Mouse (Mus musculus) forebrain, embryonic 14.5 days (tissue): ENCODE results near the gene Rpgrip1. TPM values are rescaled to one million over a fixed set of nuclear protein-coding genes. Genes with fewer than 3 reads are reported as not detected.
"Not testable (repeated sequence)": the region's sequence is repeated elsewhere in the genome, so short reads cannot be mapped to it uniquely, and the experiment has no call there.

Experiments
- ATAC-seq: fragments of 200-750 bp; cut with Nextera tagmentation; 2 replicates; pipeline ENCODE4 v1.8.0; 2017; ENCODE audit warnings: mild to moderate bottlenecking, moderate library complexity
- DNase-seq: peaks from one replicate; pipeline ENCODE4 v3.0.0-alpha.2; 2015; ENCODE audit warnings: low spot score
- H3K27ac ChIP-seq: fragments of 300-500 bp; sonication (generic); 2 replicates; pipeline ENCODE4 v1.5.1; 2014; ENCODE audit warnings: low read depth, mild to moderate bottlenecking, control low read depth, low read length, moderate library complexity
- H3K27me3 ChIP-seq: fragments of 300-500 bp; sonication (generic); replicated peaks from 2 replicates; pipeline ENCODE4 v1.6.1; 2014; ENCODE audit warnings: low read length, control low read depth, mixed read lengths; ENCODE audit not compliant: control insufficient read depth, insufficient read depth
- H3K36me3 ChIP-seq: fragments of 300-500 bp; sonication (generic); 2 replicates; pipeline ENCODE4 v1.6.1; 2014; ENCODE audit warnings: low read length, control low read depth; ENCODE audit not compliant: control insufficient read depth, insufficient read depth
- H3K4me1 ChIP-seq: fragments of 300-500 bp; sonication (generic); 2 replicates; pipeline ENCODE4 v1.6.1; 2014; ENCODE audit warnings: antibody characterized with exemption, low read length, control low read depth; ENCODE audit not compliant: control insufficient read depth, insufficient read depth
- H3K4me2 ChIP-seq: fragments of 300-500 bp; sonication (generic); 2 replicates; pipeline ENCODE4 v1.6.1; 2014; ENCODE audit warnings: mild to moderate bottlenecking, control low read depth, low read length
- H3K4me3 ChIP-seq: fragments of 300-500 bp; sonication (generic); 2 replicates; pipeline ENCODE4 v1.5.1; 2014; ENCODE audit warnings: low read depth, low read length, control low read depth
- H3K9ac ChIP-seq: fragments of 300-500 bp; sonication (generic); 2 replicates; pipeline ENCODE4 v1.6.1; 2014; ENCODE audit warnings: mild to moderate bottlenecking, low read length, control low read depth, moderate library complexity
- H3K9me3 ChIP-seq: fragments of 300-500 bp; sonication (generic); replicated peaks from 2 replicates; pipeline ENCODE4 v1.6.1; 2016; ENCODE audit warnings: low read length, control low read depth, mixed read lengths; ENCODE audit not compliant: control insufficient read depth
- WGBS: fragments of 180-500 bp; shearing (Covaris S2); extraction: QIAGEN DNeasy Blood & Tissue Kit; methylation state at CpG from one replicate; pipeline ENCODE4 v1.1.7; 2014; 5-methylcytosine and 5-hydroxymethylcytosine counted together
- polyA plus RNA-seq: library from polyadenylated mRNA; unstranded; fragments of >200 nt; fragmentation: Nextera tagmentation; extraction: Ambion mirVana; gene quantifications from 2 replicates; pipeline ENCODE4 v1.2.1, GENCODE M21; 2014

Gene Rpgrip1
- 49.2 and 52.3 TPM in 2 replicates for polyA plus RNA-seq

DNA sequence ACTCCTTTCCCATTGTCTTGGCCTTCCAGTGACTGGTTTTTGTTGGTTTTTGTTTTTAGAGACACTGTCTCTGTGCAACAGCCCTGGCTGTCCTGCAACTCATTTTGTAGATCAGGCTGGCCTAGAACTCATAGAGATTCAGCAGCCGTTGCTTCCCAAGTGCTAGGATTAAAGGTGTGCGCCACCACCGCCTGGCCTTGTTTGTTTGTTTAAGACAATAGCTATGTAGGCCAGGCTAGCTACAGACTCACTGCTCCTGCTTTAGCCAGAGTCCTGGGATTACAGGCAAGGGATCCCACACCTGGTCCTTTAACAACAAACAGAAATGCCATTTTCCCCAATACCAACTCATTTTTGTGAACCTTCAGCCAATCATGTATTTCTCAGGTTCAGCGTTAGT lies at the start of gene Rpgrip1:
TSS of gene Rpgrip1 (plus strand) at position 359 of the 400 bp plus-strand sequence.
- H3K4me3 ChIP-seq: no peak within 1 kb of the TSS
- no peaks in the 10 kb centered on the region for H3K27me3 ChIP-seq
- no peak within 1 kb of the TSS for H3K9ac ChIP-seq
- no peak for DNase-seq
- no peaks in the 10 kb centered on the region for H3K36me3 ChIP-seq
- peaks cover 4% of the 10 kb centered on the region; the same call in 1 of the 2 replicates for H3K4me1 ChIP-seq
- no peak within 1 kb of the TSS for H3K27ac ChIP-seq
- H3K9me3 ChIP-seq: no peaks in the 10 kb centered on the region
- no peak within 1 kb of the TSS for H3K4me2 ChIP-seq
- WGBS: 87% methylated on average over 4 of the region's 4 CpGs
- ATAC-seq: no peak

DNA sequence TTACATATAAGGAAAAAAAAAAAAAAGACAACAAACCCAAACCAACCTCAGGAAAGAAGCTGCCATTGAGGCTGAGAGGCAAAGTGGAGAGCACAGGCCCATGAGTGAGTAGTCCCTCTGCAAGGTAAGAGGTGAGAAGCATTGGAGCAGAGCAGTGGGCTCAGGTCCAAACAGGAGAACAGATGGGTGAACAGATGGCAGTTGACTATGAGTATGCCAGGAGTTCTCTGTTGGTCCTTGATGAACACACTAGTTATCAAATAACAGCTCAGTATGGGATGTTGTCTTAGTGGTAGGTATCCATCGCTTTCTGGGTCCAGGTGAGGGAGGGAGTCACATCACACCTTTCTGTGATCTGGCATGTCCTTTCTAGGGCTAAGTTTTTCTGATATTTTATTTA lies 49.7 kb upstream of the Rpgrip1 start:
- H3K36me3 ChIP-seq: no peaks in the 10 kb centered on the region
- ATAC-seq (peak; percentile 26; the same call in 1 of the 2 replicates), DNase-seq (peak; percentile 33)
- no peaks in the 10 kb centered on the region for H3K9me3 ChIP-seq
- no peaks in the 10 kb centered on the region for H3K4me1 ChIP-seq
- H3K4me3 ChIP-seq: no peak overlapping the region
- 72% methylated on average over 1 of the region's 1 CpGs for WGBS
- H3K27ac ChIP-seq: no peak overlapping the region
- no peak overlapping the region for H3K9ac ChIP-seq
- H3K27me3 ChIP-seq: no peaks in the 10 kb centered on the region
- H3K4me2 ChIP-seq: no peak overlapping the region

DNA sequence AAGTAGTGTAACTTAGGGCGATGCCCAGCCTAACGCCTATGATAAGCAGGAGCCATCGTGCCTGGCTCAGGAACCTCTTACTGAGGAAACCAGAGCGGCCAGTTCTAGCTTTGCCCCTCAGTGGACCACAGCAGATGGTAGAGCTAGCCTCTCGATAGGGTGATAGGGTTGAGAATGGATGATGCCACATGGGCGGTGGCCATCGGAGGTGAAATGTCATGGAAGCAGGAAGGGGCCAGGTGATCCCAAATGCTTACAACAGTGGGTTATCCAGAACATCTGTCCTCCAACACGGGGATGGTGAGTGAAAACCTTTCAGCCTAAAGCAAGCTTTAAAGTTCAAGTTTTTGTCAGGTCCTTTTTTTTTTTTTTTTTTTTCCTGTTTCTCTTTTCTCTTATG lies 48.7 kb upstream of the Rpgrip1 start:
- H3K27me3 ChIP-seq: no peaks in the 10 kb centered on the region
- ATAC-seq (no peak), DNase-seq (no peak)
- no peak overlapping the region for H3K9ac ChIP-seq
- H3K4me2 ChIP-seq: no peak overlapping the region
- 89% methylated on average over 8 of the region's 8 CpGs for WGBS
- H3K4me1 ChIP-seq: no peaks in the 10 kb centered on the region
- no peaks in the 10 kb centered on the region for H3K9me3 ChIP-seq
- no peak overlapping the region for H3K27ac ChIP-seq
- no peaks in the 10 kb centered on the region for H3K36me3 ChIP-seq
- H3K4me3 ChIP-seq: no peak overlapping the region

GRCm38 (mm10) chr14:52066135-52066534 lies 44.4 kb upstream of the Rpgrip1 start:
- Histone ChIP-seq H3K9ac (no peak overlapping the region), H3K4me3 (no peak overlapping the region), H3K4me1 (no peaks in the 10 kb centered on the region), H3K27me3 (no peaks in the 10 kb centered on the region), H3K9me3 (no peaks in the 10 kb centered on the region), H3K27ac (no peak overlapping the region), H3K36me3 (peaks cover 4% of the 10 kb centered on the region; the same call in 1 of the 2 replicates), H3K4me2 (no peak overlapping the region)
- DNase-seq: no peak
- no peak for ATAC-seq
- 65% methylated on average over 4 of the region's 4 CpGs for WGBS

DNA sequence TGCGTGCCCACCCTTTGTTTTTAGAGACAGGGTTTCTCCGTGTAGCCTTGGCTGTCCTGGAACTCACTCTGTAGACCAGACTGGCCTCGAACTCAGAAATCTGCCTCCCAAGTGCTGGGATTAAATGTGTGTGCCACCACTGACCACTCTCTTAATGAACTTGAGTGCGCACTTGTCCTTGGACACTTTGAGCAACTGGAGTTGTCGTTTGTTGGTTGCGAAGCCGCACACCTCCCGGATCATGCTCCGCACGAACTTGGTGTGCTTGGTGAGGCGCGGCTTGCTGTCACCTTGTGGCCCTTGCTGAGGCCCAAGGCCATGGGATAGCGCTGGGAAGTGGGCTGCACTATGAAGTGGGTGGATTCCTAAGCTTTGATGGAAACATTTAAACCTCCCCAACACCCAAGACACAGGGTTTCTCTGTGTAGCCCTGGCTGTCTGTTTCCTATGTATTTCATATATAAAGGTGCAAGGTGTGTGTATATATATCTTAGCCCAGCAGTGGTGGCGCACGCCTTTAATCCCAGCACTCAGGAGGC lies 38.8 kb upstream of the Rpgrip1 start:
- Histone ChIP-seq H3K9ac (no peak overlapping the region), H3K9me3 (no peaks in the 10 kb centered on the region), H3K4me1 (no peaks in the 10 kb centered on the region), H3K27me3 (no peaks in the 10 kb centered on the region), H3K4me2 (no peak overlapping the region), H3K27ac (no peak overlapping the region), H3K4me3 (no peak overlapping the region), H3K36me3 (peaks cover 53% of the 10 kb centered on the region)
- no peak for DNase-seq
- no peak for ATAC-seq
- 92% methylated on average over 15 of the region's 15 CpGs for WGBS

DNA sequence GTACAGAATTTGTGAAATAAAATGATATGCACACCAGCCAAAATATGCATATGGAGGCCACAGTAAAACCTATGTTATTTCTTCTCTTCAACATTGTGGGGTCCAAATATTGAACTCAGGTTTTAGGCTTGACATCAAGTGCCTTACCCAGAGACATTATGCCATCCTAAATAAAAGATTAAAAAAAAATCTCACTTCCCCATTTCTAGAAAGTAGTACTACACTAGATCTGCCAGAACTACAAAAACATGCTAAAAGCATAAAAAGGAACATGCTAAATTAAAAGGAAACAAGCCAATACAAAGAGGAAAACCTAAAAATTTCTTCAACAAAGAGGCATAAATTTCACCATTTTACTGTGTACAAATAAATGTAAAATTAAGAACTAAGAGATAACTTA lies 27.4 kb upstream of the Rpgrip1 start:
- Histone ChIP-seq H3K9ac (no peak overlapping the region), H3K27ac (no peak overlapping the region), H3K4me2 (no peak overlapping the region), H3K4me3 (no peak overlapping the region), H3K36me3 (peaks cover 67% of the 10 kb centered on the region), H3K9me3 (no peaks in the 10 kb centered on the region), H3K4me1 (no peaks in the 10 kb centered on the region), H3K27me3 (no peaks in the 10 kb centered on the region)
- ATAC-seq (no peak), DNase-seq (no peak)

DNA sequence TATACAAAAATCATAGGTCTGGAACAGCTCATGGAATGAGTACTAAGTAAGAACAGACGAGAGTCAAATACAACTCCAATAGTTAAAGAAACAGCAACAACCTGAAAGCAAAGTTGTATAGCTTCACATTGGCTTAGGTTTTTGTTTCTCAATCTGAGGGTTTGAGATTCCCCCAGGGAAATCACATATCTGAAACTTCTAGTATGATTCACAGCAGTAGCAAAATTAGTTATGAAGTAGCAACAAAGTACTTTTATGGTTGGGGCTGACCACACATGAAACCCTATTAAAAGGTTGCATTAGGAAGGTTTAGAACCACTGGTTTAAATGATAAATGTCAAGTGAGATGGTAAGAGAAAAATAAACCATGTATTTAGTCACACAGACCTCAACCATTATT lies 16.0 kb upstream of the Rpgrip1 start:
- Histone ChIP-seq H3K4me1 (peaks cover 4% of the 10 kb centered on the region; the same call in 1 of the 2 replicates), H3K4me2 (no peak overlapping the region), H3K4me3 (no peak overlapping the region), H3K36me3 (peaks cover 65% of the 10 kb centered on the region), H3K9me3 (no peaks in the 10 kb centered on the region), H3K27ac (no peak overlapping the region), H3K27me3 (no peaks in the 10 kb centered on the region), H3K9ac (no peak overlapping the region)
- ATAC-seq (no peak), DNase-seq (no peak)
- 85% methylated on average over 1 of the region's 1 CpGs for WGBS

DNA sequence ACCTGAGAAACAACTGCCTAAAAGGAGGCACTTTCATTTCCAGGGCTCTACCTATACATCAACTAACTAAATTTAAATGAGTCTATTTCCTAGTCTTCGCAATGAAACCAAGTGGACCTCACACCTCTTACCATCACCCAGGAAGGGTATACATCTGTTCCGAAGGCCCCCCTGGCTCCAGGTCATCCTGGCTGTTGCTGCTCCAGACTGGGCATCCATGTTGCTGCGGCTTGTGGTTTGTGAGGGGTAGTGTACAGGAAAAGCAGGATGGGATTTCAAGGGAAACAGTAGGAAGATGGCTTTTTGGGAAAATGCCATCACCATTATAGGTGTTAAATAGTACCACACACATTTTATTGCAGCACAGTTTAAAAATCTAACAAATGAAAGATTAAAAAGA lies 13.3 kb upstream of the Rpgrip1 start:
- ATAC-seq, H3K9ac ChIP-seq, H3K4me3 ChIP-seq, H3K9me3 ChIP-seq, H3K4me2 ChIP-seq, H3K27ac ChIP-seq, H3K27me3 ChIP-seq, DNase-seq: not testable (repeated sequence)
- peaks cover 18% of the 10 kb centered on the region for H3K4me1 ChIP-seq
- peaks cover 59% of the 10 kb centered on the region for H3K36me3 ChIP-seq
- 98% methylated on average over 3 of the region's 3 CpGs for WGBS

DNA sequence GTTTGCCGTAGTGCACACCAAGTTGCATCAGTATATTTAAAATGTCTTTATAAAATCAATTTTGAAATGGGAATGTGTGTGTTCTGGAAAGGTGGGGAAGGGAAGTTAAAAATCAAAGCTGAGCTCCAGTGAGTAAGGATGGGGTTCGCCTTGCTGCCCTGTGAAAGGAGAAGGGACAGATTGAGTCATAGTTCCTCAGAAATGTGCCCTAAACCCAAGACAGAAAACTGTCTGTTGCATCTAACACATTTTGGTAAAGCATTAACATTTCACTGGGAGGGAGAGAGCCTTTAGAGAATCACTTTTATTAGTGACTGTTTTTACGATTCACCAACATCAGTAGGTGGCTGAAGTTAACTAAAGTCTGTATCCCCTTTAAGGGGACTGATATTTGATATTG lies 12.1 kb upstream of the Rpgrip1 start:
- Histone ChIP-seq H3K36me3 (peaks cover 50% of the 10 kb centered on the region), H3K4me1 (peaks cover 20% of the 10 kb centered on the region)
- ATAC-seq, H3K27ac ChIP-seq, H3K4me3 ChIP-seq, DNase-seq, H3K4me2 ChIP-seq, H3K9ac ChIP-seq, H3K9me3 ChIP-seq, H3K27me3 ChIP-seq: not testable (repeated sequence)
- 81% methylated on average over 3 of the region's 3 CpGs for WGBS
